8 mouse cellular contexts compared by ENCODE assay signal in genomic region chr15:81989371-81990062, GRCm38 (mm10). TPM values are rescaled to one million over a fixed set of nuclear protein-coding genes. Genes with fewer than 3 reads are reported as not detected.
A peak's percentile ranks its signal among the peaks of the same experiment; 100 is the strongest.
DNase-seq lines count a peak whose midpoint lies in the region; ATAC-seq and TF ChIP-seq lines count a peak whose summit lies in the region.

No protein-coding gene starts in this region.

- peak; percentile 47 for DNase-seq in G1E (ENCODE audit: low spot score)
- peak; percentile 87 to 89 for DNase-seq in cerebellum, adult 2 months
- peak; percentile 87 for DNase-seq in hindbrain, embryonic 10.5 days (ENCODE audit: low spot score)
- peak; percentile 79 for DNase-seq in layer of hippocampus, adult 9-10 months (ENCODE audit: low spot score)
- DNase-seq in ovary, adult 18-20 months (ENCODE audit: low spot score): peak; percentile 76
- DNase-seq in thymus, postnatal 0 days (ENCODE audit: low spot score): peak; percentile 74

- TF ChIP-seq POLR2A in cerebellum, adult 2 months (IDR thresholded peaks at IDR 0.05; ENCODE audit: borderline replicate concordance, insufficient read depth, low read length): no peak

- no peak overlapping the region for H3K4me2 ChIP-seq in lung, embryonic 15.5 days

- no peak overlapping the region for H3K27ac ChIP-seq in cerebellum, adult 2 months (ENCODE audit: insufficient read depth, low read length)
- 0 out of 2 replicates have a peak overlapping the region, but pooled peaks have one; percentile 3 for H3K27ac ChIP-seq in hindbrain, embryonic 10.5 days
- H3K27ac ChIP-seq in lung, embryonic 15.5 days: peak overlapping the region; percentile 48; the same call in 1 of the 2 replicates

- 30% methylated on average over 11 of the region's 11 CpGs for WGBS in cerebellum, adult 2 months
- WGBS in hindbrain, embryonic 10.5 days: 44% methylated on average over 11 of the region's 11 CpGs
- 20% methylated on average over 11 of the region's 11 CpGs for WGBS in lung, embryonic 15.5 days

- H3K4me3 ChIP-seq in G1E (ENCODE audit: low read depth, low read length): no peak overlapping the region
- H3K4me3 ChIP-seq in cerebellum, adult 2 months (replicated peaks; ENCODE audit: insufficient read depth, low read depth, low read length): no peak overlapping the region
- H3K4me3 ChIP-seq in hindbrain, embryonic 10.5 days: no peak overlapping the region
- H3K4me3 ChIP-seq in lung, embryonic 15.5 days: no peak overlapping the region

- 0 out of 2 replicates have a peak, but pooled peaks cover 2% of the 10 kb centered on the region for H3K27me3 ChIP-seq in G1E (ENCODE audit: insufficient read depth, low read length)
- no peaks in the 10 kb centered on the region for H3K27me3 ChIP-seq in cerebellum, adult 2 months (ENCODE audit: control insufficient read depth, insufficient read depth, low read length)
- H3K27me3 ChIP-seq in hindbrain, embryonic 10.5 days (ENCODE audit: insufficient read depth, poor library complexity, severe bottlenecking): no peaks in the 10 kb centered on the region
- no peaks in the 10 kb centered on the region for H3K27me3 ChIP-seq in lung, embryonic 15.5 days

- ATAC-seq in G1E (ENCODE audit: extremely low read depth, insufficient number of reproducible peaks, low FRiP score, poor library complexity, severe bottlenecking): no peak
- peak; percentile 58 for ATAC-seq in frontal cortex, adult (ENCODE audit: low TSS enrichment)
- peak; percentile 76 for ATAC-seq in lung, embryonic 15.5 days (ENCODE audit: borderline replicate concordance, extremely low read depth, low FRiP score, low TSS enrichment)

- H3K9ac ChIP-seq in lung, embryonic 15.5 days: no peak overlapping the region

- peaks cover 29% of the 10 kb centered on the region for H3K36me3 ChIP-seq in G1E (replicated peaks)
- H3K36me3 ChIP-seq in hindbrain, embryonic 10.5 days: peaks cover 21% of the 10 kb centered on the region
- H3K36me3 ChIP-seq in lung, embryonic 15.5 days: peaks cover 8% of the 10 kb centered on the region; the same call in 1 of the 2 replicates

- peaks cover 4% of the 10 kb centered on the region; the same call in 1 of the 2 replicates for H3K9me3 ChIP-seq in G1E (replicated peaks)
- no peaks in the 10 kb centered on the region for H3K9me3 ChIP-seq in hindbrain, embryonic 10.5 days
- no peaks in the 10 kb centered on the region for H3K9me3 ChIP-seq in lung, embryonic 15.5 days

- peak; percentile 78 for TF ChIP-seq CTCF in G1E (IDR thresholded peaks at IDR 0.05; ENCODE audit: low read depth, low read length)
- TF ChIP-seq CTCF in cerebellum, adult 2 months (IDR thresholded peaks at IDR 0.05; ENCODE audit: borderline replicate concordance, insufficient read depth, low read depth, low read length): peak; percentile 88

- H3K4me1 ChIP-seq in G1E (ENCODE audit: insufficient read depth, low read depth, low read length): peaks cover 23% of the 10 kb centered on the region
- H3K4me1 ChIP-seq in cerebellum, adult 2 months (ENCODE audit: control insufficient read depth, insufficient read depth, low read length): peaks cover 3% of the 10 kb centered on the region
- H3K4me1 ChIP-seq in hindbrain, embryonic 10.5 days (replicated peaks): peaks cover 21% of the 10 kb centered on the region
- H3K4me1 ChIP-seq in lung, embryonic 15.5 days: peaks cover 5% of the 10 kb centered on the region

RNA-seq across cellular contexts. Expression of gene Xrcc6, which starts 1.9 kb away (rescaled TPM):
- total RNA-seq in G1E (2014; fragmentation: Nextera tagmentation) (49.8 and 50.1 TPM in 2 replicates), G1E (2017) (114 and 154 TPM in 2 replicates)
- polyA plus RNA-seq in G1E (2012): 10.1 and 12.4 TPM in 2 replicates
- polyA plus RNA-seq in cerebellum, adult 2 months (2012; rRNA removed): 35.9 and 37.9 TPM in 2 replicates
- 62.1 and 75.1 TPM in 2 replicates for polyA plus RNA-seq in hindbrain, embryonic 10.5 days (2016; fragmentation: Nextera tagmentation; extraction: Ambion mirVana)
- 86.3 and 93.0 TPM in 2 replicates for polyA plus RNA-seq in lung, embryonic 15.5 days (2015; fragmentation: Nextera tagmentation; extraction: Ambion mirVana)
- polyA plus RNA-seq in thymus, postnatal 0 days (2015; fragmentation: Nextera tagmentation; extraction: Ambion mirVana): 441 and 472 TPM in 2 replicates

RNA-seq across cellular contexts. Expression of gene 1700029P11Rik, which starts 9.2 kb away (rescaled TPM):
- total RNA-seq in G1E (2014; fragmentation: Nextera tagmentation) (not detected in 2 replicates), G1E (2017) (not detected in 2 replicates)
- polyA plus RNA-seq in G1E (2012): not detected in 2 replicates
- not detected in 2 replicates for polyA plus RNA-seq in cerebellum, adult 2 months (2012; rRNA removed)
- polyA plus RNA-seq in hindbrain, embryonic 10.5 days (2016; fragmentation: Nextera tagmentation; extraction: Ambion mirVana): not detected in 2 replicates
- polyA plus RNA-seq in lung, embryonic 15.5 days (2015; fragmentation: Nextera tagmentation; extraction: Ambion mirVana): not detected in 2 replicates
- not detected in 2 replicates for polyA plus RNA-seq in thymus, postnatal 0 days (2015; fragmentation: Nextera tagmentation; extraction: Ambion mirVana)

RNA-seq across cellular contexts. Expression of gene Pmm1, which starts 28.8 kb away (rescaled TPM):
- total RNA-seq in G1E (2014; fragmentation: Nextera tagmentation): 51.6 and 57.8 TPM in 2 replicates
- 35.9 and 42.9 TPM in 2 replicates for total RNA-seq in G1E (2017)
- polyA plus RNA-seq in G1E (2012): 157 and 161 TPM in 2 replicates
- 249 and 289 TPM in 2 replicates for polyA plus RNA-seq in cerebellum, adult 2 months (2012; rRNA removed)
- 37.3 and 39.0 TPM in 2 replicates for polyA plus RNA-seq in hindbrain, embryonic 10.5 days (2016; fragmentation: Nextera tagmentation; extraction: Ambion mirVana)
- 37.1 and 39.1 TPM in 2 replicates for polyA plus RNA-seq in lung, embryonic 15.5 days (2015; fragmentation: Nextera tagmentation; extraction: Ambion mirVana)
- polyA plus RNA-seq in thymus, postnatal 0 days (2015; fragmentation: Nextera tagmentation; extraction: Ambion mirVana): 45.1 and 50.5 TPM in 2 replicates

RNA-seq across cellular contexts. Expression of gene Desi1, which starts 44.1 kb away (rescaled TPM):
- total RNA-seq in G1E (2014; fragmentation: Nextera tagmentation) (38.2 and 57.9 TPM in 2 replicates), G1E (2017) (5.4 and 6.1 TPM in 2 replicates)
- polyA plus RNA-seq in G1E (2012): 45.4 and 60.0 TPM in 2 replicates
- 142 and 156 TPM in 2 replicates for polyA plus RNA-seq in cerebellum, adult 2 months (2012; rRNA removed)
- 36.4 and 39.7 TPM in 2 replicates for polyA plus RNA-seq in hindbrain, embryonic 10.5 days (2016; fragmentation: Nextera tagmentation; extraction: Ambion mirVana)
- 20.5 and 25.1 TPM in 2 replicates for polyA plus RNA-seq in lung, embryonic 15.5 days (2015; fragmentation: Nextera tagmentation; extraction: Ambion mirVana)
- polyA plus RNA-seq in thymus, postnatal 0 days (2015; fragmentation: Nextera tagmentation; extraction: Ambion mirVana): 160 and 169 TPM in 2 replicates

RNA-seq across cellular contexts. Expression of gene Csdc2, which starts 53.0 kb away (rescaled TPM):
- total RNA-seq in G1E (2014; fragmentation: Nextera tagmentation): not detected in 2 replicates
- 0.17 TPM in 1 of 2 replicates, not detected in the other for total RNA-seq in G1E (2017)
- not detected in 2 replicates for polyA plus RNA-seq in G1E (2012)
- polyA plus RNA-seq in cerebellum, adult 2 months (2012; rRNA removed): 258 and 264 TPM in 2 replicates
- 13.8 and 33.7 TPM in 2 replicates for polyA plus RNA-seq in hindbrain, embryonic 10.5 days (2016; fragmentation: Nextera tagmentation; extraction: Ambion mirVana)
- 9.0 and 11.2 TPM in 2 replicates for polyA plus RNA-seq in lung, embryonic 15.5 days (2015; fragmentation: Nextera tagmentation; extraction: Ambion mirVana)
- polyA plus RNA-seq in thymus, postnatal 0 days (2015; fragmentation: Nextera tagmentation; extraction: Ambion mirVana): 0.62 and 0.88 TPM in 2 replicates
